In genomic region chr4:123082283-123083163, GRCm38 (mm10) we compare ENCODE assay signal across 9 mouse cellular contexts. TPM values are rescaled to one million over a fixed set of nuclear protein-coding genes. Genes with fewer than 3 reads are reported as not detected.
A peak's percentile ranks its signal among the peaks of the same experiment; 100 is the strongest.
DNase-seq lines count a peak whose midpoint lies in the region; ATAC-seq and TF ChIP-seq lines count a peak whose summit lies in the region.
"Had no signal": no experiment of that assay in that cellular context is flagged by ENCODE, and none has a peak within 500 bp of the region (broad histone marks: within the 10 kb centered on the region; RNA-seq: fewer than 3 reads in every experiment).

No protein-coding gene starts in this region.

- peak; percentile 50; the same call in 1 of the 2 replicates for ATAC-seq in liver, embryonic 14.5 days (ENCODE audit: insufficient read depth)
- ATAC-seq in neural tube, embryonic 13.5 days (ENCODE audit: low read depth), result peak; percentile 77; the same call in 1 of the 2 replicates

- H3K4me2 ChIP-seq in liver, embryonic 14.5 days (ENCODE audit: low read depth), result no peak overlapping the region
- no peak overlapping the region for H3K4me2 ChIP-seq in neural tube, embryonic 13.5 days

- H3K27me3 ChIP-seq in C2C12 (ENCODE audit: control insufficient read depth, insufficient read depth, insufficient read length), result peaks cover 7% of the 10 kb centered on the region
- peaks cover 2% of the 10 kb centered on the region for H3K27me3 ChIP-seq in heart, adult 2 months (ENCODE audit: control insufficient read depth, insufficient read depth, low read length)
- H3K27me3 ChIP-seq in liver, embryonic 14.5 days (ENCODE audit: control insufficient read depth, insufficient read depth, low read length), result no peaks in the 10 kb centered on the region
- H3K27me3 ChIP-seq in neural tube, embryonic 13.5 days, result no peaks in the 10 kb centered on the region; the same call in 1 of the 2 replicates

- no peaks in the 10 kb centered on the region for H3K9me3 ChIP-seq in liver, embryonic 14.5 days (ENCODE audit: control insufficient read depth, low read length)
- no peaks in the 10 kb centered on the region for H3K9me3 ChIP-seq in neural tube, embryonic 13.5 days

- TF ChIP-seq CTCF in C2C12 (IDR thresholded peaks at IDR 0.05; ENCODE audit: control insufficient read depth, insufficient read depth, insufficient read length), result peak; percentile 68
- peak; percentile 88 for TF ChIP-seq CTCF in heart, adult 2 months (IDR thresholded peaks at IDR 0.05)
- peak; percentile 90 for TF ChIP-seq CTCF in liver, embryonic 14.5 days (IDR thresholded peaks at IDR 0.05; ENCODE audit: low read depth)

- no peaks in the 10 kb centered on the region for H3K4me1 ChIP-seq in heart, adult 2 months (ENCODE audit: control insufficient read depth, insufficient read depth, low read length)
- peaks cover 0 to 4% of the 10 kb centered on the region in 2 experiments; a peak in 1 of 4 replicates for H3K4me1 ChIP-seq in liver, embryonic 14.5 days (replicated peaks; ENCODE audit: control insufficient read depth in 2 of 2, insufficient read depth in 2 of 2, low read length in 1 of 2)
- no peaks in the 10 kb centered on the region for H3K4me1 ChIP-seq in neural tube, embryonic 13.5 days (replicated peaks)

- 0 out of 2 replicates have a peak, but pooled peaks have one; percentile 23 for TF ChIP-seq EP300 in heart, adult 2 months (IDR thresholded peaks at IDR 0.05; ENCODE audit: insufficient read depth, low read depth, low read length)
- no peak for TF ChIP-seq EP300 in liver, embryonic 14.5 days (IDR thresholded peaks at IDR 0.05; ENCODE audit: low read depth)

- no peak for TF ChIP-seq POLR2A in heart, adult 2 months (IDR thresholded peaks at IDR 0.05; ENCODE audit: insufficient read depth, low read depth, low read length)

- 72% methylated on average over 20 of the region's 20 CpGs for WGBS in heart, adult 2 months
- whole genome bisulfite sequencing in liver, embryonic 14.5 days (ENCODE audit: insufficient replicate concordance), result 63% methylated on average over 20 of the region's 20 CpGs
- 73% methylated on average over 20 of the region's 20 CpGs for WGBS in neural tube, embryonic 13.5 days

- H3K79me2 ChIP-seq in C2C12 (ENCODE audit: control insufficient read depth, insufficient read depth), result no peaks in the 10 kb centered on the region
- H3K79me2 ChIP-seq in heart, adult 2 months (replicated peaks; ENCODE audit: control insufficient read depth, insufficient read depth, low read length), result no peaks in the 10 kb centered on the region

- no peak overlapping the region for H3K27ac ChIP-seq in heart, adult 2 months
- no peak overlapping the region for H3K27ac ChIP-seq in liver, embryonic 14.5 days
- no peak overlapping the region for H3K27ac ChIP-seq in neural tube, embryonic 13.5 days (replicated peaks)

- no peak overlapping the region for H3K4me3 ChIP-seq in C2C12 (ENCODE audit: insufficient read depth, poor library complexity, severe bottlenecking)
- no peak overlapping the region for H3K4me3 ChIP-seq in heart, adult 2 months
- H3K4me3 ChIP-seq in liver, embryonic 14.5 days (ENCODE audit: insufficient read depth in 1 of 2, low read depth in 2 of 2, low read length in 2 of 2), result no peak overlapping the region
- H3K4me3 ChIP-seq in neural tube, embryonic 13.5 days, result no peak overlapping the region

- H3ac ChIP-seq in C2C12 (ENCODE audit: control insufficient read depth, insufficient read length, low read depth), result no peak overlapping the region

- H3K79me3 ChIP-seq in C2C12 (ENCODE audit: low read depth), result no peaks in the 10 kb centered on the region

- H3K9ac ChIP-seq in heart, adult 2 months (ENCODE audit: low read depth, low read length), result no peak overlapping the region
- no peak overlapping the region for H3K9ac ChIP-seq in liver, embryonic 14.5 days (replicated peaks)
- H3K9ac ChIP-seq in neural tube, embryonic 13.5 days, result no peak overlapping the region

- H3K36me3 ChIP-seq in C2C12 (ENCODE audit: control insufficient read depth, insufficient read depth), result no peaks in the 10 kb centered on the region
- no peaks in the 10 kb centered on the region for H3K36me3 ChIP-seq in heart, adult 2 months (ENCODE audit: control insufficient read depth, insufficient read depth, low read length)
- no peaks in the 10 kb centered on the region for H3K36me3 ChIP-seq in liver, embryonic 14.5 days (replicated peaks; ENCODE audit: control insufficient read depth, insufficient read depth, low read depth)
- H3K36me3 ChIP-seq in neural tube, embryonic 13.5 days, result no peaks in the 10 kb centered on the region

- intact Hi-C loops in heart, adult 2 months (cut with DNase I), result loop anchor here (1.0 to 5.0 kb wide), 4 partner anchors 87 to 275 kb away; partner anchors contain the start of gene Mycl

- DNase-seq in adipocyte (ENCODE audit: low spot score), result peak; percentile 65
- DNase-seq in embryo, embryonic 10.5 days (ENCODE audit: low spot score), result peak; percentile 86
- DNase-seq in heart, adult 2 months, result peak; percentile 58 to 68
- DNase-seq in kidney, adult 8-10 months, result peak; percentile 41 to 61
- peak in 1 of 3 experiments; percentile 24 for DNase-seq in liver, embryonic 14.5 days (ENCODE audit: low read depth in 3 of 3, low spot score in 3 of 3)
- peak; percentile 70 for DNase-seq in testis, postnatal 14 days (ENCODE audit: low spot score)

TF ChIP-seq in C2C12, 6 proteins besides CTCF, POLR2A, EP300 and RAD21:
- TF ChIP-seq CEBPB (IDR thresholded peaks at IDR 0.05; ENCODE audit: low read depth) (no peak), FOSL1 (IDR thresholded peaks at IDR 0.05; ENCODE audit: insufficient read depth, low read length, poor library complexity, severe bottlenecking) (no peak), MAX (IDR thresholded peaks at IDR 0.05) (no peak), MYOG (IDR thresholded peaks at IDR 0.05; ENCODE audit: control insufficient read depth, extremely low read depth, insufficient read length) (no peak), MYOD1 (IDR thresholded peaks at IDR 0.05; ENCODE audit: control insufficient read depth, insufficient read length, low read depth) (no peak), USF1 (IDR thresholded peaks at IDR 0.05; ENCODE audit: low read depth) (no peak)

RNA-seq across cellular contexts. Expression of gene Bmp8b, which starts 22.4 kb away (rescaled TPM):
- not detected for polyA plus RNA-seq in C2C12 (2012; fragmentation: generic; extraction: Trizol)
- not detected for total RNA-seq in heart, adult 2 months (2021)
- polyA plus RNA-seq in heart, adult 2 months (2012; rRNA removed), result not detected in 2 replicates
- 0.22 and 0.24 TPM in 2 replicates for polyA plus RNA-seq in liver, embryonic 14.5 days (2012; rRNA removed)
- polyA plus RNA-seq in liver, embryonic 14.5 days (2014; fragmentation: Nextera tagmentation; extraction: Ambion mirVana), result 0.24 and 0.35 TPM in 2 replicates
- 0.14 and 0.18 TPM in 2 replicates for polyA plus RNA-seq in neural tube, embryonic 13.5 days (2015; fragmentation: Nextera tagmentation; extraction: Ambion mirVana)
- total RNA-seq: gastrocnemius, postnatal 36 days had no signal

RNA-seq across cellular contexts. Expression of gene Oxct2b, which starts 33.5 kb away (rescaled TPM):
- not detected for polyA plus RNA-seq in C2C12 (2012; fragmentation: generic; extraction: Trizol)
- total RNA-seq in heart, adult 2 months (2021), result not detected
- polyA plus RNA-seq in heart, adult 2 months (2012; rRNA removed), result 0.10 and 0.12 TPM in 2 replicates
- polyA plus RNA-seq in liver, embryonic 14.5 days (2012; rRNA removed), result not detected in 2 replicates
- not detected in 2 replicates for polyA plus RNA-seq in liver, embryonic 14.5 days (2014; fragmentation: Nextera tagmentation; extraction: Ambion mirVana)
- 0.45 TPM in 1 of 2 replicates, not detected in the other for polyA plus RNA-seq in neural tube, embryonic 13.5 days (2015; fragmentation: Nextera tagmentation; extraction: Ambion mirVana)
- total RNA-seq: gastrocnemius, postnatal 36 days had no signal

RNA-seq across cellular contexts. Expression of gene Ppie, which starts 57.2 kb away (rescaled TPM):
- polyA plus RNA-seq in C2C12 (2012; fragmentation: generic; extraction: Trizol), result 86.2 TPM
- total RNA-seq in heart, adult 2 months (2021), result 10 to 100 TPM; 23.6 to 23.8 TPM
- polyA plus RNA-seq in heart, adult 2 months (2012; rRNA removed), result 14.4 and 18.7 TPM in 2 replicates
- polyA plus RNA-seq in liver, embryonic 14.5 days (2012; rRNA removed), result 16.1 and 21.5 TPM in 2 replicates
- 38.2 and 39.5 TPM in 2 replicates for polyA plus RNA-seq in liver, embryonic 14.5 days (2014; fragmentation: Nextera tagmentation; extraction: Ambion mirVana)
- 61.8 and 62.7 TPM in 2 replicates for polyA plus RNA-seq in neural tube, embryonic 13.5 days (2015; fragmentation: Nextera tagmentation; extraction: Ambion mirVana)
